Mouse (Mus musculus): ENCODE results near the gene Cwc27.

DNA sequence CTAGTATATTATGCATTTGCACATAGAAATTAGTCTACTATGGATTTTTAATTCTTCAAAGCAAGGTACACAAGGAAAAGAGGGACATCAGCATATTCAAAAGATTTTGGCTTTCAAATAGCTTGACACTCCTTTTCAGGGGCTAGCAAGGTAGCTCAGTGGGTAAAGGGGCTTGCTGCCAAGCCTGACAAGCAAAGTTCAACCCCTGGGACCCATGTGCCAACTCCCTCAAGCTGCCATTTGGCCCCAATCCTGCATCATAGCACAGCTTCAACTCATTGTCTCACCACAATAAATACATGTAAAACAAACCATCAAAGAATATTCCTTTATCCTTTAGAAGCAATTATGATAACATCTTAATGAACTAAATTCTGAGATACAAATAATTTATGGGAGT is 69.9 kb downstream of the Cwc27 start:
- TF ChIP-seq CTCF (IDR thresholded peaks at IDR 0.05), result no peak
- TF ChIP-seq EP300 (IDR thresholded peaks at IDR 0.05), result no peak

All from lung, postnatal 0 days (tissue).